Mouse (Mus musculus) heart, adult 11 months (tissue): ENCODE data around the gene Afg1l.
A peak's percentile ranks its signal among the peaks of the same experiment; 100 is the strongest.

Experiments used
- DNase-seq: peaks from one replicate; pipeline ENCODE4 v3.0.0; 2022

Gene Afg1l

GRCm38 (mm10) chr10:42347986-42348385 is 130.4 kb downstream of the Afg1l start:
- DNase-seq, result no peak

- DNase-seq, result no peak
Observed at GRCm38 (mm10) chr10:42347127-42347526, 131.2 kb downstream of the Afg1l start.

- no peak for DNase-seq
Observed at GRCm38 (mm10) chr10:42346179-42346877, 132.0 kb downstream of the Afg1l start.

DNA sequence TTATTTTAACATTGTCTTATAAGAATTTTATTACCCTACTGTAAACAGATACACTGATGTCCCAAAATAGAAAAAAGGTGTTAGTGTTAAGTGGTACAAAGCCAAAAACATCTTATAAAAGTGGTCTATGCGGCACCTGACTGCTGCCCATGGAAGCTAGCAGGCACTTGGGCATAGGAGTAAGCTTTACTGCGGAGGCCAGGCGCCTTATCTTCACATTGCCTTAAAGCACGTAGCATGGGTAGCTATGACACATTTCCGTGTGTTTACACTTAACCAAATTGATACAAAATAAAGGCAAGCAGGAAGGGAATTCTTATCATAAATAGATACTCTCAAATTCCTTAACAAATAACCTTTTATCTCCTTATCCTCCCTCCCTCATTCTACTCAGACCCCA is 135.7 kb downstream of the Afg1l start:
- DNase-seq, result no peak

- DNase-seq, result no peak
Observed at GRCm38 (mm10) chr10:42341815-42342457, 136.4 kb downstream of the Afg1l start.

GRCm38 (mm10) chr10:42340426-42340793 is 138.0 kb downstream of the Afg1l start:
- peak; percentile 33 for DNase-seq

GRCm38 (mm10) chr10:42339773-42340425 is 138.5 kb downstream of the Afg1l start:
- peak; percentile 43 for DNase-seq

DNA sequence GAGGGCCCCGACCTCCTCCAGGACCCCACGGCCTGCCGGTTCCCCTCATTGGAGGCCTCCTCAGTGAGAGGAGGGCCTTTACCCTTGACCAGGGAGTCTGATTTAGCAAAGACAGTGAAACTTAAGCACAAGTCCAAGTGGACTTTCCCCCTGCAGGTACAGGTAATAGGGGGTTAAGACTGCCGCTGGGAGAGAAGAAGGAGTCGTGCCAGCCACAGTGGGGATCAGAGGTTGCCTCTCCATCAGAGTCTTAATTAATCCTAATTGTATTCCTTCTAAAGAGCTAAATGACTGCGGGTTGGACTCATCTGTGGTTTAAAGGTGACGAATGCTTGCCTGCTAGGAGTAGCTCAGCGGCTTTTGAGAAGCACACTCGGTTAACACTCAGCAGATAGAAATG is 139.9 kb downstream of the Afg1l start:
- DNase-seq, result no peak

GRCm38 (mm10) chr10:42327576-42327975 is 150.8 kb downstream of the Afg1l start:
- DNase-seq, result peak; percentile 25

- DNase-seq, result peak; percentile 56
Observed at GRCm38 (mm10) chr10:42325305-42325704, 153.1 kb downstream of the Afg1l start.

- DNase-seq, result no peak
Observed at GRCm38 (mm10) chr10:42323978-42324377, 154.4 kb downstream of the Afg1l start.

DNA sequence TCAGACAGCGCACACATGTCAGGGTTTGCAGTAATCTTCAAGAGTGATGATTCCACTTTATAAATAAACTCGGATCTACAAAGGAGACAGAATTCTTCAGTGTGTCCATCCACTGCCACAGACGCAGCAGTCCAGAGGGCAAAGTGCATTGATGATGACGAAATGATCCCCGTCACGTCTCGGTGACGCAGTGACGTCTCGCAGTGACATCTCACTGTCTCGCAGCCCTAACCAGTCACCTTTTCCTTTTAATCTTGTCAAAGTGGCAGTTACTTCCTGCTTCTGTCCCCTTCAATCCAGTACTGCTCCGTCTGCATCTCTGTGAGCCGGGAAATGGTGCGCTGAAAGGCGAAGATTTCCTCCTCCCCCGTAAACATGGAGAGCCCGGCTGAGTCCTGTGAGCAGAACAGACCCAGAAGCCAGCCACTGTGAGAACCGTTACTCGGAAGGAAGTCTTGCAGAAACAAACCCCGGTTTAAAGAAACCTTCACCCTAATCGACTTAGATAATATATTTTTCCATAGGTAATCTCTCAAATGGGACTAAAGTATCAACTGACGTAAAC is 165.1 kb downstream of the Afg1l start:
- DNase-seq, result no peak

- no peak for DNase-seq
Observed at GRCm38 (mm10) chr10:42312557-42312956, 165.8 kb downstream of the Afg1l start.

GRCm38 (mm10) chr10:42308687-42308987 is 169.7 kb downstream of the Afg1l start:
- no peak for DNase-seq

- peak; percentile 92 for DNase-seq
Observed at GRCm38 (mm10) chr10:42307980-42308686, 170.2 kb downstream of the Afg1l start.

GRCm38 (mm10) chr10:42306422-42306821 is 171.9 kb downstream of the Afg1l start:
- no peak for DNase-seq

GRCm38 (mm10) chr10:42300805-42301204 is 177.6 kb downstream of the Afg1l start:
- DNase-seq, result peak; percentile 93

GRCm38 (mm10) chr10:42299967-42300366 is 178.4 kb downstream of the Afg1l start:
- peak; percentile 96 for DNase-seq

- no peak for DNase-seq
Observed at GRCm38 (mm10) chr10:42299426-42299825, 178.9 kb downstream of the Afg1l start.

DNA sequence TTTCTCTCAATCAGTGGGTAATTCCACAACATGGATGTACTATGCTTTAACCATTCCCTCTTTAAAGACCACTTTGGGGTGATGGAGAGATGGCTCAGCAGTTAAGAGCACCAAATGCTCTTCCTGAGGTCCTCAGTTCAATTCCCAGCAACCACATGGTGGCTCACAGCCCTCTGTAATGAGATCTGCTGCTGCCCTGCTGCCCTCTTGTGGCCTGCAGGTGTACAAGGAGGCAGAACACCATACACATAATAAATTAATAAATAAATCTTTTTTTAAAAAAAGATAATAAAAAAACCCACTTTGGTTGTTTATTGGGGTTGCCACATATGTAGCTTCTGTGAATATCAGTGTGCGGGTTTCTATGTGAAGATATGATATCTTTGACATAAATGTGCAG is 180.4 kb downstream of the Afg1l start:
- no peak for DNase-seq

GRCm38 (mm10) chr10:42297109-42297508 is 181.3 kb downstream of the Afg1l start:
- DNase-seq, result no peak

- no peak for DNase-seq
Observed at GRCm38 (mm10) chr10:42296559-42296958, 181.8 kb downstream of the Afg1l start.

DNA sequence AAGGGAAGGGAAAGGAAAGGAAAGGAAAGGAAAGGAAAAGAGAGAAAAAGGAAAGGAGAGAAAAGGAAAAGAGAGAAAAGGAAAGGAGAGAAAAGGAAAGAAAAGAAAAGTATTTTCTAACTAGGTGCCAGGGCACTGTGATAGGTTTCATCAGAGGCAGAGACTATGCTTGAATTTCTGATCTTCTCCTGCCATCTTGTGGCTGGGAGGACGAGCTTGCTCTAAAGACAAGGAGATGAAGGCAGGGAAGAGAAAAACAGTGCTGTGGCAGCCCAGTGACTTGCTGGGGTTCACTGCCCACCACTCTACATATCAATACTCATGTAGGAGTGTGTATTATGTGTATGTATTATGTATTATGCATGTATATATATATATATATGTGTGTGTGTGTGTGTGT is 183.3 kb downstream of the Afg1l start:
- no peak for DNase-seq
